Comparison of ENCODE assay signal across 8 mouse cellular contexts in genomic region chr12:12937088-12937487, GRCm38 (mm10). TPM values are rescaled to one million over a fixed set of nuclear protein-coding genes. Genes with fewer than 3 reads are reported as not detected.
DNase-seq lines count a peak whose midpoint lies in the region; ATAC-seq and TF ChIP-seq lines count a peak whose summit lies in the region.

No protein-coding gene starts in this region.

- DNase-seq in kidney, adult 2 months, result no peak
- peak; percentile 44 for DNase-seq in brain, adult 2 months (ENCODE audit: low read depth, low spot score)
- no peak for DNase-seq in liver, postnatal 0 days
- peak; percentile 18 for DNase-seq in stomach, postnatal 0 days (ENCODE audit: low spot score)
- no peak for DNase-seq in spleen, postnatal 4 days (ENCODE audit: low spot score in 2 of 2)
- DNase-seq in urinary bladder, postnatal 14 days (ENCODE audit: low spot score), result no peak

- H3K27me3 ChIP-seq in kidney, embryonic 14.5 days (ENCODE audit: control insufficient read depth, insufficient read depth, low read length), result no peaks in the 10 kb centered on the region
- H3K27me3 ChIP-seq in kidney, adult 2 months (replicated peaks; ENCODE audit: control insufficient read depth, insufficient read depth, low read length), result no peaks in the 10 kb centered on the region
- H3K27me3 ChIP-seq in liver, postnatal 0 days (ENCODE audit: insufficient read depth, low read length), result peaks cover 32% of the 10 kb centered on the region
- H3K27me3 ChIP-seq in stomach, postnatal 0 days (ENCODE audit: control insufficient read depth, insufficient read depth, low read length), result no peaks in the 10 kb centered on the region

- 0 out of 2 replicates have a peak overlapping the region, but pooled peaks have one; percentile 17 for H3K27ac ChIP-seq in kidney, embryonic 14.5 days (ENCODE audit: low read depth, low read length)
- no peak overlapping the region for H3K27ac ChIP-seq in kidney, adult 2 months (ENCODE audit: insufficient read depth, low read depth, low read length)
- H3K27ac ChIP-seq in liver, postnatal 0 days (ENCODE audit: low read depth), result no peak overlapping the region
- no peak overlapping the region for H3K27ac ChIP-seq in stomach, postnatal 0 days (replicated peaks)

- peak overlapping the region; percentile 83 for H3K4me3 ChIP-seq in kidney, embryonic 14.5 days (ENCODE audit: low read length)
- no peak overlapping the region for H3K4me3 ChIP-seq in kidney, adult 2 months (ENCODE audit: insufficient read depth, low read depth, low read length)
- H3K4me3 ChIP-seq in liver, postnatal 0 days (ENCODE audit: low read depth, low read length), result no peak overlapping the region
- peak overlapping the region; percentile 12; the same call in 1 of the 2 replicates for H3K4me3 ChIP-seq in stomach, postnatal 0 days (ENCODE audit: low read depth, low read length)

- no peak for TF ChIP-seq POLR2A in kidney, adult 2 months (IDR thresholded peaks at IDR 0.05; ENCODE audit: low read depth, low read length)

- no peak for TF ChIP-seq CTCF in kidney, adult 2 months (conservative IDR thresholded peaks at IDR 0.05; ENCODE audit: insufficient read depth, insufficient read length, low read depth, low read length)
- TF ChIP-seq CTCF in liver, postnatal 0 days (IDR thresholded peaks at IDR 0.05; ENCODE audit: low read depth), result no peak
- no peak for TF ChIP-seq CTCF in stomach, postnatal 0 days (IDR thresholded peaks at IDR 0.05; ENCODE audit: low read depth)

- TF ChIP-seq EP300 in liver, postnatal 0 days (IDR thresholded peaks at IDR 0.05; ENCODE audit: low read depth), result no peak
- no peak for TF ChIP-seq EP300 in stomach, postnatal 0 days (optimal IDR thresholded peaks at IDR 0.05)

- H3K4me1 ChIP-seq in kidney, embryonic 14.5 days (ENCODE audit: control insufficient read depth, insufficient read depth, low read length), result peaks cover 16% of the 10 kb centered on the region; the same call in 1 of the 2 replicates
- peaks cover 5% of the 10 kb centered on the region; the same call in 1 of the 2 replicates for H3K4me1 ChIP-seq in kidney, adult 2 months (ENCODE audit: control insufficient read depth, insufficient read depth, low read length)
- H3K4me1 ChIP-seq in liver, postnatal 0 days (ENCODE audit: insufficient read depth), result peaks cover 12% of the 10 kb centered on the region
- H3K4me1 ChIP-seq in stomach, postnatal 0 days (replicated peaks; ENCODE audit: control insufficient read depth, insufficient read depth), result no peaks in the 10 kb centered on the region; the same call in none of the 2 replicates

- H3K36me3 ChIP-seq in kidney, embryonic 14.5 days (ENCODE audit: control insufficient read depth, insufficient read depth, low read length), result peaks cover 37% of the 10 kb centered on the region
- no peaks in the 10 kb centered on the region; the same call in 1 of the 2 replicates for H3K36me3 ChIP-seq in kidney, adult 2 months (ENCODE audit: control insufficient read depth, insufficient read depth, low read length)
- 0 out of 2 replicates have a peak, but pooled peaks cover 3% of the 10 kb centered on the region for H3K36me3 ChIP-seq in liver, postnatal 0 days (replicated peaks; ENCODE audit: insufficient read depth, low read length)
- no peaks in the 10 kb centered on the region for H3K36me3 ChIP-seq in stomach, postnatal 0 days (ENCODE audit: control insufficient read depth, insufficient read depth, low read length)

- ATAC-seq in kidney, embryonic 14.5 days (ENCODE audit: low FRiP score, low TSS enrichment), result no peak
- ATAC-seq in hematopoietic stem cell, adult 5-6 weeks (replicated peaks in 1 of 2; ENCODE audit: insufficient read depth in 1 of 2, low FRiP score in 2 of 2, low TSS enrichment in 1 of 2, low read depth in 1 of 2, poor library complexity in 2 of 2, severe bottlenecking in 2 of 2), result peak; percentile 6 to 27; a peak in 3 of 4 replicates
- ATAC-seq in liver, postnatal 0 days, result no peak
- no peak for ATAC-seq in stomach, postnatal 0 days (ENCODE audit: low FRiP score, low TSS enrichment)

- H3K9me3 ChIP-seq in kidney, embryonic 14.5 days (ENCODE audit: control insufficient read depth, low read length), result no peaks in the 10 kb centered on the region
- H3K9me3 ChIP-seq in liver, postnatal 0 days (ENCODE audit: low read length), result no peaks in the 10 kb centered on the region
- H3K9me3 ChIP-seq in stomach, postnatal 0 days (ENCODE audit: control insufficient read depth, low read length), result no peaks in the 10 kb centered on the region

- peak overlapping the region; percentile 84; the same call in 1 of the 2 replicates for H3K9ac ChIP-seq in kidney, embryonic 14.5 days (ENCODE audit: low read depth, low read length)
- H3K9ac ChIP-seq in liver, postnatal 0 days (replicated peaks), result no peak overlapping the region
- no peak overlapping the region for H3K9ac ChIP-seq in stomach, postnatal 0 days (ENCODE audit: low read length)

- peak overlapping the region; percentile 83 for H3K4me2 ChIP-seq in kidney, embryonic 14.5 days (replicated peaks; ENCODE audit: low read depth, low read length)
- H3K4me2 ChIP-seq in liver, postnatal 0 days (ENCODE audit: low read depth, low read length), result peak overlapping the region; percentile 89
- peak overlapping the region; percentile 97 for H3K4me2 ChIP-seq in stomach, postnatal 0 days (replicated peaks; ENCODE audit: low read depth)

- 61% methylated on average over 30 of the region's 30 CpGs for WGBS in kidney, embryonic 14.5 days
- WGBS in kidney, adult 2 months, result 79% methylated on average over 30 of the region's 30 CpGs
- 46% methylated on average over 30 of the region's 30 CpGs for WGBS in liver, postnatal 0 days (ENCODE audit: insufficient replicate concordance)
- WGBS in stomach, postnatal 0 days, result 60% methylated on average over 30 of the region's 30 CpGs

RNA-seq across cellular contexts. Expression of gene Mycn, which starts 4.6 kb away (rescaled TPM):
- polyA plus RNA-seq in kidney, embryonic 14.5 days (2014; fragmentation: Nextera tagmentation; extraction: Ambion mirVana), result 88.2 and 104 TPM in 2 replicates
- polyA plus RNA-seq in kidney, adult 2 months (2012; rRNA removed), result 2.4 and 2.8 TPM in 2 replicates
- total RNA-seq in hematopoietic stem cell, adult 5-6 weeks (2017), result 30.1 and 39.2 TPM in 2 replicates
- 1.2 and 1.3 TPM in 2 replicates for polyA plus RNA-seq in liver, postnatal 0 days (2015; fragmentation: Nextera tagmentation; extraction: Ambion mirVana)
- polyA plus RNA-seq in stomach, postnatal 0 days (2015; fragmentation: Nextera tagmentation; extraction: Ambion mirVana), result 14.0 TPM in 2 replicates

Comparison
In these comparisons a context has a peak if more than half of its experiments do, and no peak if none do; other contexts are left out.
1. H3K4me3 ChIP-seq: peak in kidney, embryonic 14.5 days (single experiment) and stomach, postnatal 0 days (single experiment); none in kidney, adult 2 months (single experiment) and liver, postnatal 0 days (single experiment).
2. ATAC-seq: peak in hematopoietic stem cell, adult 5-6 weeks (2 of 2); none in kidney, embryonic 14.5 days (single experiment), liver, postnatal 0 days (single experiment) and stomach, postnatal 0 days (single experiment).
3. DNase-seq: peak in brain, adult 2 months (single experiment) and stomach, postnatal 0 days (single experiment); none in kidney, adult 2 months (single experiment), liver, postnatal 0 days (single experiment), spleen, postnatal 4 days (0 of 2) and urinary bladder, postnatal 14 days (single experiment).
4. Peak in every context shown above with its lines, with median percentiles within 50 percentile points of each other: H3K4me2 ChIP-seq.